Mouse (Mus musculus): ENCODE measurements at regions not wholly inside any gene's neighbourhood (a gene's known extent, or its start where the extent isn't known, plus 50 kb on each side); places are given as distances from the start of the nearest gene placed in this dataset.

- TF ChIP-seq CTCF (IDR thresholded peaks at IDR 0.05; ENCODE audit: borderline replicate concordance, extremely low read depth, insufficient read depth, insufficient read length), result no peak
- no peak for TF ChIP-seq POLR2A (IDR thresholded peaks at IDR 0.05; ENCODE audit: borderline replicate concordance, extremely low read depth, insufficient read depth, insufficient read length, poor library complexity, severe bottlenecking)
Measured at GRCm38 (mm10) chr13:107888231-107888555, 156.1 kb upstream of the Smim15 start.

Measured in brain, embryonic 14.5 days (tissue).